Mouse (Mus musculus) MEL (cell line): Measurements from ENCODE around the gene Nfkbie. TPM values are rescaled to one million over a fixed set of nuclear protein-coding genes. Genes with fewer than 3 reads are reported as not detected.
A peak's percentile ranks its signal among the peaks of the same experiment; 100 is the strongest.

ENCODE experiments used
- DNase-seq: peaks from one replicate; pipeline ENCODE4 v3.0.0; 2011; ENCODE audit warnings: low read depth, low spot score
- H3K27ac ChIP-seq: 2 replicates; pipeline ENCODE4 v1.5.1; 2012; ENCODE audit warnings: low read depth, mild to moderate bottlenecking, control low read depth, low read length, moderate library complexity; ENCODE audit not compliant: control insufficient read depth
- H3K27me3 ChIP-seq, 2 experiments: fragments of 150-350 bp in 1 of 2; sonication (generic) in 1 of 2; 2 replicates each; pipeline ENCODE4 v1.6.1; 2012; ENCODE audit warnings: low read length in 2 of 2, mild to moderate bottlenecking in 2 of 2, improper control_type of control experiment in 1 of 2, moderate library complexity in 1 of 2; ENCODE audit not compliant: insufficient read depth in 2 of 2, control insufficient read depth in 1 of 2
- H3K36me3 ChIP-seq, 2 experiments: 2 replicates each; pipeline ENCODE4 v1.6.1; 2012 to 2014; ENCODE audit warnings: low read length in 2 of 2, improper control_type of control experiment in 1 of 2, inconsistent platforms in 1 of 2, mild to moderate bottlenecking in 1 of 2; ENCODE audit not compliant: insufficient read depth in 2 of 2, control insufficient read depth in 1 of 2
- H3K4me1 ChIP-seq, 2 experiments: fragments of 150-350 bp in 1 of 2; sonication (generic) in 1 of 2; 2 replicates each; pipeline ENCODE4 v1.6.1; 2012; ENCODE audit warnings: low read length in 2 of 2, improper control_type of control experiment in 1 of 2, mild to moderate bottlenecking in 1 of 2; ENCODE audit not compliant: insufficient read depth in 2 of 2, control insufficient read depth in 1 of 2
- H3K4me3 ChIP-seq, 2 experiments: fragments of 150-350 bp in 1 of 2; sonication (generic) in 1 of 2; 2 replicates each; pipeline ENCODE4 v1.5.1; 2012; ENCODE audit warnings: low read depth in 2 of 2, low read length in 2 of 2, mild to moderate bottlenecking in 2 of 2, moderate library complexity in 2 of 2, control low read depth in 1 of 2, improper control_type of control experiment in 1 of 2; ENCODE audit not compliant: control insufficient read depth in 1 of 2, insufficient read depth in 1 of 2
- H3K79me2 ChIP-seq: 2 replicates; pipeline ENCODE4 v1.6.1; 2012; ENCODE audit warnings: mild to moderate bottlenecking, low read length, moderate library complexity; ENCODE audit not compliant: control insufficient read depth, poor library complexity, insufficient read depth
- H3K9ac ChIP-seq: 2 replicates; pipeline ENCODE4 v1.6.1; 2012; ENCODE audit warnings: low read depth, mild to moderate bottlenecking, control low read depth, low read length, moderate library complexity; ENCODE audit not compliant: control insufficient read depth, poor library complexity, severe bottlenecking
- H3K9me3 ChIP-seq: fragments of 150-350 bp; sonication (generic); replicated peaks from 2 replicates; pipeline ENCODE4 v1.6.1; 2012; ENCODE audit warnings: mild to moderate bottlenecking, low read length, improper control_type of control experiment, moderate library complexity; ENCODE audit not compliant: insufficient read depth
- BHLHE40 ChIP-seq: IDR thresholded peaks from 2 replicates; pipeline ENCODE4 v1.6.1; 2012; ENCODE audit warnings: low read depth, mild to moderate bottlenecking, inconsistent platforms, low read length, improper control_type of control experiment, borderline replicate concordance
- CHD1 ChIP-seq: IDR thresholded peaks from 2 replicates; pipeline ENCODE4 v1.6.1; 2012; ENCODE audit warnings: low read depth, mild to moderate bottlenecking, inconsistent platforms, low read length, improper control_type of control experiment
- ETS1 ChIP-seq: IDR thresholded peaks from 2 replicates; pipeline ENCODE4 v1.6.1; 2012; ENCODE audit warnings: low read depth, mild to moderate bottlenecking, inconsistent platforms, low read length, improper control_type of control experiment, moderate library complexity
- GABPA ChIP-seq: IDR thresholded peaks from 2 replicates; pipeline ENCODE4 v1.6.1; 2012; ENCODE audit warnings: low read depth, mild to moderate bottlenecking, inconsistent platforms, low read length, improper control_type of control experiment, moderate library complexity
- HCFC1 ChIP-seq: IDR thresholded peaks from 2 replicates; pipeline ENCODE4 v1.6.1; 2012; ENCODE audit warnings: low read depth, mild to moderate bottlenecking, inconsistent platforms, low read length, improper control_type of control experiment, moderate library complexity
- MAX ChIP-seq: IDR thresholded peaks from 2 replicates; pipeline ENCODE4 v1.6.1; 2011; ENCODE audit warnings: low read length, improper control_type of control experiment
- MXI1 ChIP-seq: IDR thresholded peaks from 2 replicates; pipeline ENCODE4 v1.6.1; 2011; ENCODE audit warnings: mild to moderate bottlenecking, low read depth, low read length, improper control_type of control experiment
- NRF1 ChIP-seq: IDR thresholded peaks from 2 replicates; pipeline ENCODE4 v1.6.1; 2014; ENCODE audit warnings: low read depth, mild to moderate bottlenecking, inconsistent platforms, low read length, improper control_type of control experiment, moderate library complexity; ENCODE audit not compliant: poor library complexity, insufficient read depth, severe bottlenecking
- RAD21 ChIP-seq: IDR thresholded peaks from 2 replicates; pipeline ENCODE4 v1.6.1; 2011; ENCODE audit warnings: mild to moderate bottlenecking, low read depth, low read length, improper control_type of control experiment
- TBP ChIP-seq: IDR thresholded peaks from 2 replicates; pipeline ENCODE4 v1.8.0; 2011; ENCODE audit warnings: low read depth, low read length, improper control_type of control experiment
- USF1 ChIP-seq: IDR thresholded peaks from 2 replicates; pipeline ENCODE4 v1.6.1; 2014; ENCODE audit warnings: low read depth, mild to moderate bottlenecking, inconsistent platforms, low read length, improper control_type of control experiment, moderate library complexity
- polyA plus RNA-seq, 2 experiments: library from polyadenylated mRNA; stranded (reverse) in 1 of 2; unstranded in 1 of 2; fragments of >175 nt in 1 of 2; fragments of >200 nt in 1 of 2; gene quantifications; 2 replicates each; pipeline versions ENCODE4 v1.2.1 to v1.2.4; 2012; ENCODE audit warnings: low replicate concordance in 2 of 2, low read depth in 1 of 2; ENCODE audit not compliant: insufficient read length in 2 of 2, insufficient read depth in 1 of 2, missing spikeins in 1 of 2
- total RNA-seq: library from RNA; depleted of rRNA; stranded (reverse); fragments of 300-350 nt; gene quantifications from 2 replicates; pipeline ENCODE4 v1.2.3, GENCODE M21; 2012

Nfkbie gene
- total and polyA plus RNA-seq, 3 experiments, result 2.7 to 5.7 TPM; not detected in 1

- no peak overlapping the region for H3K9ac ChIP-seq
Measured at GRCm38 (mm10) chr17:45589236-45589635, 33.7 kb downstream of the Nfkbie start.

GRCm38 (mm10) chr17:45589844-45590243 is 34.3 kb downstream of the Nfkbie start:
- H3K27ac ChIP-seq, result no peak overlapping the region
- peaks cover 7 to 17% of the 10 kb centered on the region in 2 experiments; a peak in 3 of 4 replicates for H3K4me1 ChIP-seq
- H3K36me3 ChIP-seq, result peaks cover 8 to 11% of the 10 kb centered on the region in 2 experiments; a peak in 3 of 4 replicates
- H3K27me3 ChIP-seq, result no peaks in the 10 kb centered on the region
- no peak overlapping the region for H3K9ac ChIP-seq
- H3K79me2 ChIP-seq, result peaks cover 34% of the 10 kb centered on the region
- no peak for DNase-seq
- no peak for TF ChIP-seq HCFC1
- no peak for TF ChIP-seq RAD21
- no peak for TF ChIP-seq NRF1
- TF ChIP-seq, all 39 proteins: peak for 0
- Histone ChIP-seq H3K9me3 (no peaks in the 10 kb centered on the region), H3K4me3 (no peak overlapping the region)

More at GRCm38 (mm10) chr17:45589236-45589635, 33.7 kb downstream of the Nfkbie start:
- Histone ChIP-seq H3K9me3 (no peaks in the 10 kb centered on the region), H3K36me3 (peaks cover 8 to 13% of the 10 kb centered on the region in 2 experiments; a peak in 3 of 4 replicates), H3K27ac (no peak overlapping the region), H3K4me1 (peaks cover 7 to 23% of the 10 kb centered on the region in 2 experiments; a peak in 3 of 4 replicates), H3K79me2 (peaks cover 28% of the 10 kb centered on the region), H3K27me3 (no peaks in the 10 kb centered on the region), H3K4me3 (no peak overlapping the region)
- TF ChIP-seq TBP (no peak), HCFC1 (no peak), MAX (no peak), BHLHE40 (no peak), MXI1 (no peak), GABPA (no peak), ETS1 (no peak)
- DNase-seq, result no peak

GRCm38 (mm10) chr17:45590410-45590809 is 34.9 kb downstream of the Nfkbie start:
- 0 out of 2 replicates have a peak, but pooled peaks have one; percentile 17 for TF ChIP-seq USF1
- TF ChIP-seq CHD1, result no peak
- DNase-seq, result no peak
- Histone ChIP-seq H3K36me3 (peaks cover 8 to 11% of the 10 kb centered on the region in 2 experiments; a peak in 3 of 4 replicates), H3K9ac (no peak overlapping the region), H3K4me3 (no peak overlapping the region), H3K27me3 (no peaks in the 10 kb centered on the region), H3K4me1 (peaks cover 7 to 17% of the 10 kb centered on the region in 2 experiments; a peak in 3 of 4 replicates), H3K79me2 (peaks cover 39% of the 10 kb centered on the region), H3K27ac (no peak overlapping the region), H3K9me3 (no peaks in the 10 kb centered on the region)
